Mouse (Mus musculus): ENCODE results near the gene Adcy2. TPM values are rescaled to one million over a fixed set of nuclear protein-coding genes. Genes with fewer than 3 reads are reported as not detected.
A peak's percentile ranks its signal among the peaks of the same experiment; 100 is the strongest.

Gene Adcy2
- polyA plus RNA-seq, 2 experiments = 0.33 to 0.38 TPM

GRCm38 (mm10) chr13:68593797-68594196 lies 405.5 kb downstream of the Adcy2 start:
- H3K9ac ChIP-seq (replicated peaks) = no peak overlapping the region
- WGBS (ENCODE audit: insufficient replicate concordance) = 67% methylated on average over 1 of the region's 1 CpGs
- TF ChIP-seq EP300 (IDR thresholded peaks at IDR 0.05; ENCODE audit: low read depth) (no peak), CTCF (IDR thresholded peaks at IDR 0.05; ENCODE audit: low read depth) (no peak)
- DNase-seq (ENCODE audit: low read depth in 3 of 3, low spot score in 3 of 3) (no peak), ATAC-seq (ENCODE audit: insufficient read depth) (no peak)
- no peak overlapping the region for H3K27ac ChIP-seq
- H3K27me3 ChIP-seq (ENCODE audit: control insufficient read depth, insufficient read depth, low read length) = no peaks in the 10 kb centered on the region
- no peak overlapping the region for H3K4me3 ChIP-seq (ENCODE audit: insufficient read depth in 1 of 2, low read depth in 2 of 2, low read length in 2 of 2)
- peaks cover 15% of the 10 kb centered on the region for H3K36me3 ChIP-seq (replicated peaks; ENCODE audit: control insufficient read depth, insufficient read depth, low read depth)
- H3K9me3 ChIP-seq (ENCODE audit: control insufficient read depth, low read length) = no peaks in the 10 kb centered on the region
- H3K4me1 ChIP-seq (replicated peaks; ENCODE audit: control insufficient read depth in 2 of 2, insufficient read depth in 2 of 2, low read length in 1 of 2) = peaks cover 0 to 5% of the 10 kb centered on the region in 2 experiments; a peak in 2 of 4 replicates
- no peak overlapping the region for H3K4me2 ChIP-seq (ENCODE audit: low read depth)

- ATAC-seq (ENCODE audit: insufficient read depth) = no peak
- TF ChIP-seq EP300 (IDR thresholded peaks at IDR 0.05; ENCODE audit: low read depth) (no peak), CTCF (IDR thresholded peaks at IDR 0.05; ENCODE audit: low read depth) (no peak)
- H3K36me3 ChIP-seq (replicated peaks; ENCODE audit: control insufficient read depth, insufficient read depth, low read depth) = peaks cover 43% of the 10 kb centered on the region
These were observed 411.0 kb downstream of the Adcy2 start for GRCm38 (mm10) chr13:68588352-68588751.

DNA sequence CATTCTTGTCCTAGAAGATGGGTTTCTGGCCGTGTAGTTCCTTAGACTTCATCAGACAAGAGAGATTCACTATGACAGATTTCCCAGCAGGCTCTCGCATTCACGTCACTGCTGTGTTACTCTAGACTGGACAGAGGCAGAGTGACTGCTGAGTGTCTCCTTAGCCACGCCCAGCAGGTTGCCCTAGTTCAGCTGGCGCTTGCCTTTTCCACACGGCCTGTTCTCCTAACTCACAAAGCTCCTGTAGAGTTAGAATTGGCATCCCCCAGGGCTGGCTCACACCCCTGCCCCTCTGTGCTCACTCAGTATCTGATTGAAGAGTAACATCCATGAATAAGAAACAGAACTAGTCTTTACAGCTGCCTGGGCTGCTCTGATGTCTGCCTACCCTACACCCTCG lies 413.9 kb downstream of the Adcy2 start:
- Histone ChIP-seq H3K27ac (no peak overlapping the region), H3K36me3 (replicated peaks; ENCODE audit: control insufficient read depth, insufficient read depth, low read depth) (peaks cover 40% of the 10 kb centered on the region), H3K4me1 (replicated peaks; ENCODE audit: control insufficient read depth in 2 of 2, insufficient read depth in 2 of 2, low read length in 1 of 2) (peaks cover 6 to 7% of the 10 kb centered on the region in 2 experiments; a peak in 3 of 4 replicates), H3K9ac (replicated peaks) (no peak overlapping the region), H3K4me2 (ENCODE audit: low read depth) (no peak overlapping the region), H3K4me3 (ENCODE audit: insufficient read depth in 1 of 2, low read depth in 2 of 2, low read length in 2 of 2) (no peak overlapping the region), H3K27me3 (ENCODE audit: control insufficient read depth, insufficient read depth, low read length) (no peaks in the 10 kb centered on the region), H3K9me3 (ENCODE audit: control insufficient read depth, low read length) (no peaks in the 10 kb centered on the region)
- DNase-seq (ENCODE audit: low read depth in 3 of 3, low spot score in 3 of 3) = no peak
- TF ChIP-seq EP300 (IDR thresholded peaks at IDR 0.05; ENCODE audit: low read depth) (no peak), CTCF (IDR thresholded peaks at IDR 0.05; ENCODE audit: low read depth) (no peak)
- no peak for ATAC-seq (ENCODE audit: insufficient read depth)
- WGBS (ENCODE audit: insufficient replicate concordance) = 76% methylated on average over 7 of the region's 7 CpGs

More at GRCm38 (mm10) chr13:68588352-68588751, 411.0 kb downstream of the Adcy2 start:
- H3K4me1 ChIP-seq (replicated peaks; ENCODE audit: control insufficient read depth in 2 of 2, insufficient read depth in 2 of 2, low read length in 1 of 2) = no peaks in the 10 kb centered on the region
- no peaks in the 10 kb centered on the region for H3K27me3 ChIP-seq (ENCODE audit: control insufficient read depth, insufficient read depth, low read length)
- no peak overlapping the region for H3K9ac ChIP-seq (replicated peaks)
- H3K9me3 ChIP-seq (ENCODE audit: control insufficient read depth, low read length) = no peaks in the 10 kb centered on the region
- H3K4me2 ChIP-seq (ENCODE audit: low read depth) = no peak overlapping the region
- H3K4me3 ChIP-seq (ENCODE audit: insufficient read depth in 1 of 2, low read depth in 2 of 2, low read length in 2 of 2) = no peak overlapping the region
- no peak for DNase-seq (ENCODE audit: low read depth in 3 of 3, low spot score in 3 of 3)
- H3K27ac ChIP-seq = no peak overlapping the region

DNA sequence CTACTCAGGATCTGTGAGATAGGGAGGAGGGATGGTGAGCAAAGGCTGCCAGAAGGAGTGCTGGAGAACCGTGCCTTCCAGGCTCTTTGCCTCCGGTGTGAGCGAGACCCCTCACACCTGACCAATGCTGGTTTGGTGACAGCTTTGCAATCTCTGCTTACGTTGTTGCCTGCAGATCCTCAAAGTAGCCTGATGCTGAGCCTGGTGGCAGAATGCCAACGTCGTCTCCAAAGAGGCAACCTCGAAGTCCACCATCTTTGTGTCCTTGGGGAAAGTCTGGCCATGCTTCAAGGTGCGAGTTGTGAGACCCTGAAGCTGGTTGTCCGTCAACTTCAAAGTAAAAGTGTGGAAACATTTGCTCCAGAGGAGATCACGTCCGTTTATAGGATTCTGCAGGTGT lies 415.4 kb downstream of the Adcy2 start:
- H3K4me1 ChIP-seq (replicated peaks; ENCODE audit: control insufficient read depth in 2 of 2, insufficient read depth in 2 of 2, low read length in 1 of 2) = peaks cover 6 to 7% of the 10 kb centered on the region in 2 experiments; a peak in 3 of 4 replicates
- H3K27ac ChIP-seq = no peak overlapping the region
- peaks cover 29% of the 10 kb centered on the region for H3K36me3 ChIP-seq (replicated peaks; ENCODE audit: control insufficient read depth, insufficient read depth, low read depth)
- no peak overlapping the region for H3K9ac ChIP-seq (replicated peaks)
- H3K27me3 ChIP-seq (ENCODE audit: control insufficient read depth, insufficient read depth, low read length) = no peaks in the 10 kb centered on the region
- no peak overlapping the region for H3K4me2 ChIP-seq (ENCODE audit: low read depth)
- WGBS (ENCODE audit: insufficient replicate concordance) = 87% methylated on average over 11 of the region's 11 CpGs
- H3K9me3 ChIP-seq (ENCODE audit: control insufficient read depth, low read length) = no peaks in the 10 kb centered on the region
- H3K4me3 ChIP-seq (ENCODE audit: insufficient read depth in 1 of 2, low read depth in 2 of 2, low read length in 2 of 2) = no peak overlapping the region
- DNase-seq (ENCODE audit: low read depth in 3 of 3, low spot score in 3 of 3) = no peak
- ATAC-seq (ENCODE audit: insufficient read depth) = no peak
- TF ChIP-seq CTCF (IDR thresholded peaks at IDR 0.05; ENCODE audit: low read depth) = no peak
- no peak for TF ChIP-seq EP300 (IDR thresholded peaks at IDR 0.05; ENCODE audit: low read depth)

- Histone ChIP-seq H3K9me3 (ENCODE audit: control insufficient read depth, low read length) (no peaks in the 10 kb centered on the region), H3K4me3 (ENCODE audit: insufficient read depth in 1 of 2, low read depth in 2 of 2, low read length in 2 of 2) (peak overlapping the region; percentile 79 to 86), H3K36me3 (replicated peaks; ENCODE audit: control insufficient read depth, insufficient read depth, low read depth) (peaks cover 18% of the 10 kb centered on the region), H3K4me1 (replicated peaks; ENCODE audit: control insufficient read depth in 2 of 2, insufficient read depth in 2 of 2, low read length in 1 of 2) (peaks cover 6 to 7% of the 10 kb centered on the region in 2 experiments; a peak in 3 of 4 replicates), H3K9ac (replicated peaks) (peak overlapping the region; percentile 79), H3K4me2 (ENCODE audit: low read depth) (peak overlapping the region; percentile 87), H3K27me3 (ENCODE audit: control insufficient read depth, insufficient read depth, low read length) (no peaks in the 10 kb centered on the region), H3K27ac (no peak overlapping the region)
- 0% methylated on average over 11 of the region's 11 CpGs for WGBS (ENCODE audit: insufficient replicate concordance)
- no peak for ATAC-seq (ENCODE audit: insufficient read depth)
- no peak for TF ChIP-seq EP300 (IDR thresholded peaks at IDR 0.05; ENCODE audit: low read depth)
- no peak for TF ChIP-seq CTCF (IDR thresholded peaks at IDR 0.05; ENCODE audit: low read depth)
- no peak for DNase-seq (ENCODE audit: low read depth in 3 of 3, low spot score in 3 of 3)
These were observed 416.9 kb downstream of the Adcy2 start for GRCm38 (mm10) chr13:68582517-68582780.

Data from liver, embryonic 14.5 days (tissue).